Mouse (Mus musculus) lung, embryonic 15.5 days (tissue): Measurements from ENCODE around the gene Prcc. TPM values are rescaled to one million over a fixed set of nuclear protein-coding genes. Genes with fewer than 3 reads are reported as not detected.
"Not testable (repeated sequence)": the region's sequence is repeated elsewhere in the genome, so short reads cannot be mapped to it uniquely, and the experiment has no call there.

Source experiments
- ATAC-seq: fragments of 200-750 bp; cut with Nextera tagmentation; 2 replicates; pipeline ENCODE4 v1.8.0; 2017; ENCODE audit warnings: moderate number of reproducible peaks, borderline replicate concordance; ENCODE audit not compliant: low FRiP score, low TSS enrichment; ENCODE audit errors: extremely low read depth
- H3K27ac ChIP-seq: fragments of 300-500 bp; sonication (generic); 2 replicates; pipeline ENCODE4 v1.5.1; 2015; ENCODE audit warnings: moderate library complexity, mild to moderate bottlenecking, inconsistent platforms
- H3K27me3 ChIP-seq: fragments of 300-500 bp; sonication (generic); 2 replicates; pipeline ENCODE4 v1.6.1; 2015; ENCODE audit warnings: inconsistent platforms
- H3K36me3 ChIP-seq: fragments of 300-500 bp; sonication (generic); 2 replicates; pipeline ENCODE4 v1.6.1; 2015; ENCODE audit warnings: inconsistent platforms
- H3K4me1 ChIP-seq: fragments of 300-500 bp; sonication (generic); 2 replicates; pipeline ENCODE4 v1.6.1; 2015; ENCODE audit warnings: inconsistent platforms
- H3K4me2 ChIP-seq: fragments of 300-500 bp; sonication (generic); 2 replicates; pipeline ENCODE4 v1.6.1; 2015; ENCODE audit warnings: inconsistent platforms, mild to moderate bottlenecking, moderate library complexity
- H3K4me3 ChIP-seq: fragments of 300-500 bp; sonication (generic); 2 replicates; pipeline ENCODE4 v1.5.1; 2015; ENCODE audit warnings: mild to moderate bottlenecking, inconsistent platforms
- H3K9ac ChIP-seq: fragments of 300-500 bp; sonication (generic); 2 replicates; pipeline ENCODE4 v1.6.1; 2015; ENCODE audit warnings: inconsistent platforms
- H3K9me3 ChIP-seq: fragments of 300-500 bp; sonication (generic); 2 replicates; pipeline ENCODE4 v1.6.1; 2016; ENCODE audit warnings: inconsistent platforms
- WGBS: fragments of 180-500 bp; shearing (Covaris S2); methylation state at CpG from one replicate; pipeline ENCODE4 v1.1.7; 2015; 5-methylcytosine and 5-hydroxymethylcytosine counted together
- polyA plus RNA-seq: library from polyadenylated mRNA; unstranded; fragments of >200 nt; fragmentation: Nextera tagmentation; extraction: Ambion mirVana; gene quantifications from 2 replicates; pipeline ENCODE4 v1.2.1, GENCODE M21; 2015

Gene Prcc
- polyA plus RNA-seq, 1 experiment from 2014 or later = 12.1 TPM

- H3K4me3 ChIP-seq = no peak overlapping the region
- no peak for ATAC-seq
- H3K9ac ChIP-seq = no peak overlapping the region
- H3K36me3 ChIP-seq = peaks cover 31% of the 10 kb centered on the region
- no peak overlapping the region for H3K27ac ChIP-seq
- H3K9me3 ChIP-seq = no peaks in the 10 kb centered on the region
- H3K4me1 ChIP-seq = no peaks in the 10 kb centered on the region
- 81% methylated on average over 4 of the region's 4 CpGs for WGBS
- H3K4me2 ChIP-seq = no peak overlapping the region
- no peaks in the 10 kb centered on the region for H3K27me3 ChIP-seq
Observed at GRCm38 (mm10) chr3:87877730-87878129, 7.7 kb downstream of the Prcc start.

- H3K9ac ChIP-seq, H3K4me3 ChIP-seq, H3K9me3 ChIP-seq, ATAC-seq, H3K4me2 ChIP-seq, H3K4me1 ChIP-seq, H3K27me3 ChIP-seq, H3K27ac ChIP-seq: not testable (repeated sequence)
- H3K36me3 ChIP-seq = peaks cover 87% of the 10 kb centered on the region
- 91% methylated on average over 4 of the region's 4 CpGs for WGBS
Observed at GRCm38 (mm10) chr3:87864111-87864510, 21.3 kb downstream of the Prcc start.

- Histone ChIP-seq H3K27ac (no peak overlapping the region), H3K4me2 (no peak overlapping the region), H3K36me3 (peaks cover 73% of the 10 kb centered on the region), H3K27me3 (no peaks in the 10 kb centered on the region), H3K4me3 (no peak overlapping the region), H3K9me3 (no peaks in the 10 kb centered on the region), H3K4me1 (peaks cover 14% of the 10 kb centered on the region), H3K9ac (no peak overlapping the region)
- no peak for ATAC-seq
- WGBS = 22% methylated on average over 3 of the region's 3 CpGs
Observed at GRCm38 (mm10) chr3:87859813-87860212, 25.6 kb downstream of the Prcc start.

- no peak for ATAC-seq
- H3K27ac ChIP-seq = no peak overlapping the region
- H3K27me3 ChIP-seq = no peaks in the 10 kb centered on the region
- H3K9ac ChIP-seq = no peak overlapping the region
- no peaks in the 10 kb centered on the region for H3K9me3 ChIP-seq
- H3K4me3 ChIP-seq = no peak overlapping the region
- peaks cover 14% of the 10 kb centered on the region for H3K4me1 ChIP-seq
- 94% methylated on average over 8 of the region's 8 CpGs for WGBS
- peaks cover 57% of the 10 kb centered on the region for H3K36me3 ChIP-seq
- H3K4me2 ChIP-seq = no peak overlapping the region
Observed at GRCm38 (mm10) chr3:87857666-87858065, 27.7 kb downstream of the Prcc start.

- H3K4me3 ChIP-seq = no peak overlapping the region
- WGBS = 62% methylated on average over 8 of the region's 8 CpGs
- H3K9ac ChIP-seq = no peak overlapping the region
- no peaks in the 10 kb centered on the region for H3K9me3 ChIP-seq
- H3K4me1 ChIP-seq = peaks cover 14% of the 10 kb centered on the region
- H3K4me2 ChIP-seq = no peak overlapping the region
- H3K36me3 ChIP-seq = peaks cover 41% of the 10 kb centered on the region
- no peaks in the 10 kb centered on the region for H3K27me3 ChIP-seq
- ATAC-seq = no peak
- no peak overlapping the region for H3K27ac ChIP-seq
Observed at GRCm38 (mm10) chr3:87855936-87856335, 29.5 kb downstream of the Prcc start.

GRCm38 (mm10) chr3:87854795-87855568 lies 30.4 kb downstream of the Prcc start:
- H3K4me2 ChIP-seq = no peak overlapping the region
- no peak overlapping the region for H3K27ac ChIP-seq
- no peaks in the 10 kb centered on the region for H3K27me3 ChIP-seq
- H3K36me3 ChIP-seq = peaks cover 34% of the 10 kb centered on the region
- no peak overlapping the region for H3K9ac ChIP-seq
- peaks cover 14% of the 10 kb centered on the region for H3K4me1 ChIP-seq
- H3K4me3 ChIP-seq = no peak overlapping the region
- 33% methylated on average over 7 of the region's 7 CpGs for WGBS
- no peaks in the 10 kb centered on the region for H3K9me3 ChIP-seq
- peak; percentile 7; the same call in 1 of the 2 replicates for ATAC-seq

GRCm38 (mm10) chr3:87849117-87849516 lies 36.3 kb downstream of the Prcc start:
- Histone ChIP-seq H3K27me3 (no peaks in the 10 kb centered on the region), H3K9ac (no peak overlapping the region), H3K27ac (no peak overlapping the region), H3K4me3 (no peak overlapping the region), H3K4me2 (no peak overlapping the region), H3K36me3 (no peaks in the 10 kb centered on the region), H3K9me3 (no peaks in the 10 kb centered on the region), H3K4me1 (no peaks in the 10 kb centered on the region)
- no peak for ATAC-seq
- WGBS = 72% methylated on average over 14 of the region's 14 CpGs

- no peak overlapping the region for H3K9ac ChIP-seq
- H3K27ac ChIP-seq = no peak overlapping the region
- no peaks in the 10 kb centered on the region for H3K4me1 ChIP-seq
- no peaks in the 10 kb centered on the region for H3K9me3 ChIP-seq
- no peaks in the 10 kb centered on the region for H3K27me3 ChIP-seq
- 53% methylated on average over 5 of the region's 5 CpGs for WGBS
- H3K36me3 ChIP-seq = no peaks in the 10 kb centered on the region
- no peak for ATAC-seq
- no peak overlapping the region for H3K4me2 ChIP-seq
- no peak overlapping the region for H3K4me3 ChIP-seq
Observed at GRCm38 (mm10) chr3:87847680-87848079, 37.7 kb downstream of the Prcc start.

GRCm38 (mm10) chr3:87846650-87847110 lies 38.7 kb downstream of the Prcc start, which contains the start of gene Sh2d2a:
Gene Sh2d2a, plus strand, starts transcription at chr3:87846755.
- no peak within 1 kb of the TSS for H3K27ac ChIP-seq
- H3K27me3 ChIP-seq = no peaks in the 10 kb centered on the region
- 62% methylated on average over 7 of the region's 7 CpGs for WGBS
- no peaks in the 10 kb centered on the region for H3K36me3 ChIP-seq
- H3K9me3 ChIP-seq = no peaks in the 10 kb centered on the region
- H3K9ac ChIP-seq = no peak within 1 kb of the TSS
- H3K4me2 ChIP-seq = no peak within 1 kb of the TSS
- no peak within 1 kb of the TSS for H3K4me3 ChIP-seq
- no peaks in the 10 kb centered on the region for H3K4me1 ChIP-seq
- ATAC-seq = no peak

- Histone ChIP-seq H3K9ac (no peak overlapping the region), H3K27ac (no peak overlapping the region), H3K4me3 (no peak overlapping the region), H3K27me3 (no peaks in the 10 kb centered on the region), H3K4me2 (no peak overlapping the region), H3K36me3 (no peaks in the 10 kb centered on the region), H3K9me3 (no peaks in the 10 kb centered on the region), H3K4me1 (no peaks in the 10 kb centered on the region)
- no peak for ATAC-seq
- 62% methylated on average over 4 of the region's 4 CpGs for WGBS
Observed at GRCm38 (mm10) chr3:87846186-87846585, 39.2 kb downstream of the Prcc start.

- 68% methylated on average over 4 of the region's 4 CpGs for WGBS
- Histone ChIP-seq H3K27me3 (no peaks in the 10 kb centered on the region), H3K4me3 (no peak overlapping the region), H3K4me1 (no peaks in the 10 kb centered on the region), H3K36me3 (no peaks in the 10 kb centered on the region), H3K9ac (no peak overlapping the region), H3K9me3 (no peaks in the 10 kb centered on the region), H3K27ac (no peak overlapping the region), H3K4me2 (no peak overlapping the region)
- no peak for ATAC-seq
Observed at GRCm38 (mm10) chr3:87844981-87845380, 40.4 kb downstream of the Prcc start.

- H3K9me3 ChIP-seq = no peaks in the 10 kb centered on the region
Observed at GRCm38 (mm10) chr3:87840858-87841257, 44.5 kb downstream of the Prcc start.

More at GRCm38 (mm10) chr3:87840858-87841257, 44.5 kb downstream of the Prcc start:
- H3K4me3 ChIP-seq = no peak overlapping the region
- no peak overlapping the region for H3K27ac ChIP-seq
- H3K9ac ChIP-seq = no peak overlapping the region
- no peaks in the 10 kb centered on the region for H3K36me3 ChIP-seq
- no peak for ATAC-seq
- no peaks in the 10 kb centered on the region for H3K4me1 ChIP-seq
- no peak overlapping the region for H3K4me2 ChIP-seq
- H3K27me3 ChIP-seq = no peaks in the 10 kb centered on the region; the same call in 1 of the 2 replicates
